Mouse (Mus musculus): ENCODE measurements around the gene Pfkm. TPM values are rescaled to one million over a fixed set of nuclear protein-coding genes. Genes with fewer than 3 reads are reported as not detected.

The Pfkm gene
- 2.6 TPM for polyA plus RNA-seq (2014; fragmentation: Illumina TruSeq; extraction: RNeasy Lipid Tissue Mini Kit (QIAGEN cat#74804); ENCODE audit: low read depth, low replicate concordance)

DNA sequence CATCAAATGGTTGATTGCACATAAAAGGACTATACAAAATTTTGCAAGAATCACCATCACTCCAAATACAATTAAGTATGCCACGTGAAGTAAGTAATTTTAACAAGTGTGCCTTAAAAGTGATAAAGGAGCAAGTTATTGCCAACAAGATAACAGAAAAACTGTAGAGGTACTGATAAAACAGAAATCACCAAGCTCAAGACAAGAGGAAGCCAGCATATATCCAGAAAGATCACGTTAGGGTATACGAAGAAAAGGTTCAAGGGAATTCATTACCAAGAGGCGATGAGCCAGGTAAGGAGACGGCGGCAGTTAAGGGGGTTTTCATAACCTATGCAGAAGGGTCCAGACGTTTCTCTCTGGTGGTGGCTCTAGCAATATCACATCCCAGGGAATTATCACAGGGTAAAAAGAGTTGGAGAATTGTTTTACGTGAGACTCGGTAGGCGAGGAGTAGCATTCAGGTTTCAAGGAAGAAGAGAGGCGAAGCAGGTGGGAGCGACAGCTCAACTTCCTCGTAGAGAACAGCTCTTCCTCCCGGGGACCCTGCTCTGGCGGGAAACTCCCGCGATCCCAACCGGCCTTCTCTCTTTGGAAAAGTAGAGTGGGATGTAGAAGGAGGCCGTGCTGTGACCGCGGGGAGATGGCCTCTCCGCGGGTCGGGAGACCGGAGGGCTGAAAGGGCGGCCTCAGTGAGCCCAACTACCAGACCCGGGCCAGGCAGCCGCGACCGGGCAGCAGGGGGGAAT is at the start of gene Pfkm:
Gene Pfkm (plus strand): TSS at position 218 of the 749 bp plus-strand sequence.

DNA sequence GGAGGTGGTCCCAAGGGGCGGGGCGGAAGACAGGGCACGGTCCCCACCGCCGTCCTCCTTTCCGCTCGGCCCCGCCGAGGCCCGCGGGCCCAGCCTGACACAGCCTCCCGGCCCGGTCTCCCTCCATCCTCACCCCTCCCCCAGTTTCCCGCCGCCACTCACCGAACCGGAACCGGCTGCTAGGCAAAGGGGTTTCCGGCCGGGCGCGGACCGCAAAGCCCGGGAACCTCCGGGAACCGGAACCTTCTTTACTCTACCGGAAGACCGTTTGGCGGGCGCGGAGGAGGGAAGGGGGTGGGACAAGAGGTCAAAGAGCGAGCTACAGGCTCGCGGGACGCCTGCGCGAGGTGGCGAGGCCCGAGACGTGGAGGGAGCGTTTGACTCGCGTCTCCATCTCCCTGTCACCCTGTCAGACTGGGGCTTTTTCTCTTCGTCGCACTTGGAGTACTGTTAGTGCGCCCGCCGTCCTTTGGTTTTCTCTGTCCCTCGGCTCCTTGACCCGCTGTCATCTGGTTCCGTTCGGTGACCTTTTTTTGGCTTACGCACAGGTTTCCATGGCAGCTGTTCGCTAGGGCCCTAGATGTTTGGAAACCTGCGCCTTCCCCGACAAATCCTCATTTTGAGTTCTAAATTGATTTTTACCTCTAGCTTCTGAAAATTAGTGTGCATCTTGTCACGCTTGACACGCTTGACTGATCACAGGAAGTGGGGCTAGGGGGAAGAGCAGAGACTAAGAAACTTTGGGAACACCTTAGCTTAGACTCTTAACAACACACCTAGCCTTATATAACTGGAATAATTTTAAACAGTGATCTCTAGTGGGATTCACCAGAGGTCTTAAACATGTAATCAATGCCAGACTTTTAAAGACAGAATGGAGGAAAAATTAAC is 977 bp downstream of the Pfkm start, which contains the start of gene Senp1:
Gene Senp1 (minus strand): TSS at position 624 of the 891 bp plus-strand sequence.

DNA sequence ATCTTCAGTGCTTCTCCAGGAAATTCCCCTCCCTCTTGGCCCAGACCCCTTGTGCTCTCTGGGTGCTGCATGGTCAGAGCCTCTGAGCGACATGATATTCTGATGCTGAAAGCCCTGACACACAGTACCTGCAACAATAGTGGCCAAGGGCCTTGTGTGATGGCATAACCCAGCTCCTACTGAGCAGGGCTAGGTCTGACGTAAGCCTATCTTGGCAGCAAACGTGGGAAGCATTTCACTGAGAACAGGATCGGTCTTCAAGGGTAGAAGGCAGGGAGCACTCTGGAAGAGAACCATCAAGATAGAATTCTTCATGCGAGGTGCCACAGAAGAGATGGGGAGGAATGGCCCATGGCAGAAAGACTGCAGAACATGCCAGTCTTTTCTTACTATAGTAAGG is 73.1 kb downstream of the Pfkm start, which contains the start of gene Asb8:
Gene Asb8 (minus strand): TSS at position 101 of the 400 bp plus-strand sequence.

DNA sequence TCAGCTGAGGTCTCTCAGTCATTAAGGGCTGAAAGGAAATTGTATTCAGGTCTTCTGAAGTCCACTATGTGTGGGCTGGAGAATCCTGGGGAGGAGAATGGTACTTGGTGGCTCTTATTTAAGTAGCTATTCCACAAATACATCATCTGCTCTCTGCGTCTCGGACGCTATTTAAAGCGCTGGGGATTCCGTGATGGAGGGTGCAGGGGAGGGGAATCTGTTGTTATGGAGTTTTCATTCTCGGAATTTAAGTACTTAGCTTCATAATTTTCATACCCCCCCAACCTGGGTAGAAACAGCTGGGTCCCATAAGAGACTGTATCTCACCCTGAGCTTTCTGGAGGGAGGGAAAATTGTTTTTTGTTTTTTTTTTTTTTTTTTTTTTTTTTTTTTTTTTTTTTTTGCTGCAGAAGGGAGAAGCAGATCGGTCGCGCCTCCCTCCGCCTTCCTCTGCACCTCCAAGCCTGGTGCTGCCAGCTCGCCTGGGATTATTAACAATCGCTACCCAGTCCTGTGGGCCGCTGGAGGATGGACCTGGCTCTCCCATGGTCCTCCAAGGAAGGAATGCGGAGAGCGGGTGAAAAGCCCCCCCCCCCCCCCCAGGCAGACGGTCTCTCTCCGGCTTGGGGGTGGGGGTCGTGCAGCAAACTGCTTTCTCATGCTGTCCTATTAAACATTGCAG is 74.7 kb downstream of the Pfkm start, which contains the start of gene Ccdc184:
Gene Ccdc184 (plus strand): TSS at position 196 of the 682 bp plus-strand sequence.

Other genes with a start within 250 kb of the Pfkm start
- 1.3 TPM for gene Hdac7, start 248.1 kb upstream of the Pfkm start, polyA plus RNA-seq (2014; fragmentation: Illumina TruSeq; extraction: RNeasy Lipid Tissue Mini Kit (QIAGEN cat#74804); ENCODE audit: low read depth, low replicate concordance)
- not detected for gene Vdr, start 182.0 kb upstream of the Pfkm start, polyA plus RNA-seq (2014; fragmentation: Illumina TruSeq; extraction: RNeasy Lipid Tissue Mini Kit (QIAGEN cat#74804); ENCODE audit: low read depth, low replicate concordance)
- gene Tmem106c, start 128.4 kb upstream of the Pfkm start, polyA plus RNA-seq (2014; fragmentation: Illumina TruSeq; extraction: RNeasy Lipid Tissue Mini Kit (QIAGEN cat#74804); ENCODE audit: low read depth, low replicate concordance) = 9.5 TPM
- not detected for gene Col2a1, start 87.9 kb upstream of the Pfkm start, polyA plus RNA-seq (2014; fragmentation: Illumina TruSeq; extraction: RNeasy Lipid Tissue Mini Kit (QIAGEN cat#74804); ENCODE audit: low read depth, low replicate concordance)
- 8.6 TPM for gene Senp1, start 1.2 kb downstream of the Pfkm start, polyA plus RNA-seq (2014; fragmentation: Illumina TruSeq; extraction: RNeasy Lipid Tissue Mini Kit (QIAGEN cat#74804); ENCODE audit: low read depth, low replicate concordance)
- 16.2 TPM for gene Asb8, start 73.0 kb downstream of the Pfkm start, polyA plus RNA-seq (2014; fragmentation: Illumina TruSeq; extraction: RNeasy Lipid Tissue Mini Kit (QIAGEN cat#74804); ENCODE audit: low read depth, low replicate concordance)
- not detected for gene Ccdc184, start 74.6 kb downstream of the Pfkm start, polyA plus RNA-seq (2014; fragmentation: Illumina TruSeq; extraction: RNeasy Lipid Tissue Mini Kit (QIAGEN cat#74804); ENCODE audit: low read depth, low replicate concordance)
- gene Olfr288, start 103.0 kb downstream of the Pfkm start, polyA plus RNA-seq (2014; fragmentation: Illumina TruSeq; extraction: RNeasy Lipid Tissue Mini Kit (QIAGEN cat#74804); ENCODE audit: low read depth, low replicate concordance) = not detected
- gene Gm44579, start 128.4 kb downstream of the Pfkm start, polyA plus RNA-seq (2014; fragmentation: Illumina TruSeq; extraction: RNeasy Lipid Tissue Mini Kit (QIAGEN cat#74804); ENCODE audit: low read depth, low replicate concordance) = not detected
- not detected for gene Olfr287, start 128.5 kb downstream of the Pfkm start, polyA plus RNA-seq (2014; fragmentation: Illumina TruSeq; extraction: RNeasy Lipid Tissue Mini Kit (QIAGEN cat#74804); ENCODE audit: low read depth, low replicate concordance)
- not detected for gene Olfr286, start 141.9 kb downstream of the Pfkm start, polyA plus RNA-seq (2014; fragmentation: Illumina TruSeq; extraction: RNeasy Lipid Tissue Mini Kit (QIAGEN cat#74804); ENCODE audit: low read depth, low replicate concordance)
- gene H1fnt, start 164.7 kb downstream of the Pfkm start, polyA plus RNA-seq (2014; fragmentation: Illumina TruSeq; extraction: RNeasy Lipid Tissue Mini Kit (QIAGEN cat#74804); ENCODE audit: low read depth, low replicate concordance) = not detected
- 0.32 TPM for gene Zfp641, start 203.6 kb downstream of the Pfkm start, polyA plus RNA-seq (2014; fragmentation: Illumina TruSeq; extraction: RNeasy Lipid Tissue Mini Kit (QIAGEN cat#74804); ENCODE audit: low read depth, low replicate concordance)
- not detected for gene Olfr285, start 224.8 kb downstream of the Pfkm start, polyA plus RNA-seq (2014; fragmentation: Illumina TruSeq; extraction: RNeasy Lipid Tissue Mini Kit (QIAGEN cat#74804); ENCODE audit: low read depth, low replicate concordance)
- not detected for gene Olfr284, start 248.4 kb downstream of the Pfkm start, polyA plus RNA-seq (2014; fragmentation: Illumina TruSeq; extraction: RNeasy Lipid Tissue Mini Kit (QIAGEN cat#74804); ENCODE audit: low read depth, low replicate concordance)

Data from liver, adult 10 weeks (tissue).